Mouse (Mus musculus): ENCODE data around the gene Ndufv1. TPM values are rescaled to one million over a fixed set of nuclear protein-coding genes. Genes with fewer than 3 reads are reported as not detected.

Ndufv1 gene
- polyA plus RNA-seq, 1 experiment: 77.9 TPM

- Histone ChIP-seq H3K27ac (ENCODE audit: insufficient read depth, low read length) (no peak overlapping the region), H3K36me3 (ENCODE audit: control insufficient read depth, insufficient read depth, low read length, poor library complexity, severe bottlenecking) (no peaks in the 10 kb centered on the region), H3K9me3 (replicated peaks; ENCODE audit: control insufficient read depth, insufficient read depth, low read length, poor library complexity, severe bottlenecking) (peaks cover 7% of the 10 kb centered on the region), H3K4me3 (ENCODE audit: low read depth, low read length) (no peak overlapping the region), H3K4me1 (ENCODE audit: control insufficient read depth, insufficient read depth, low read length) (peaks cover 17% of the 10 kb centered on the region), H3K27me3 (ENCODE audit: control insufficient read depth, insufficient read depth, low read length, poor library complexity, severe bottlenecking) (peaks cover 2% of the 10 kb centered on the region; the same call in 1 of the 2 replicates), H3K9ac (ENCODE audit: low read depth, poor library complexity, severe bottlenecking) (no peak overlapping the region)
- TF ChIP-seq POLR2A (IDR thresholded peaks at IDR 0.05; ENCODE audit: insufficient read depth, low read length) (no peak), EP300 (IDR thresholded peaks at IDR 0.05; ENCODE audit: insufficient read depth, low read depth, low read length) (no peak), CTCF (IDR thresholded peaks at IDR 0.05; ENCODE audit: low read depth, low read length) (no peak)
Observed at GRCm38 (mm10) chr19:4057962-4058361, 45.4 kb upstream of the Ndufv1 start.

GRCm38 (mm10) chr19:4057389-4057788, 44.8 kb upstream of the Ndufv1 start:
- H3K4me3 ChIP-seq (ENCODE audit: low read depth, low read length): no peak overlapping the region
- peaks cover 17% of the 10 kb centered on the region for H3K4me1 ChIP-seq (ENCODE audit: control insufficient read depth, insufficient read depth, low read length)
- no peak for TF ChIP-seq POLR2A (IDR thresholded peaks at IDR 0.05; ENCODE audit: insufficient read depth, low read length)
- TF ChIP-seq CTCF (IDR thresholded peaks at IDR 0.05; ENCODE audit: low read depth, low read length): no peak
- TF ChIP-seq EP300 (IDR thresholded peaks at IDR 0.05; ENCODE audit: insufficient read depth, low read depth, low read length): no peak

DNA sequence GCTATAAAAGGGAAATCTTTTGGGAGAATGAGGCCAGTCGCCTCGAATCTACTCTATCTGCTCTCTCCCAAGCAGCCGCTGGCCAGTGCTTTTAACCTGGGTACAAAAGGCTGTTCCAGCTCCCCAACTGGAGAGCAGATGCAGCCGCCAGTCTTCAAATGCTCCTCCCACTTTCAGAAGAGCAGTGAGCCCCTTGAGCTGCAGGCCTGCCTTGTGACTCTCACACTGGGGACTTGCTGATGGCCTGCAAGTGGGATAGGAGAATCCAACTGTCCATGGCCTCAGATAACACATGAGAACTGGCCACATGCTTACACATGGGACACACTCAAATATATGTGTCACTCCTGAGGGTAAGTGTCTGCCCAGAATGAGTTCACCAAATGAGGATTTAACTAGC, 44.1 kb upstream of the Ndufv1 start:
- H3K36me3 ChIP-seq (ENCODE audit: control insufficient read depth, insufficient read depth, low read length, poor library complexity, severe bottlenecking): no peaks in the 10 kb centered on the region
- H3K27ac ChIP-seq (ENCODE audit: insufficient read depth, low read length): no peak overlapping the region
- peaks cover 7% of the 10 kb centered on the region for H3K9me3 ChIP-seq (replicated peaks; ENCODE audit: control insufficient read depth, insufficient read depth, low read length, poor library complexity, severe bottlenecking)
- TF ChIP-seq POLR2A (IDR thresholded peaks at IDR 0.05; ENCODE audit: insufficient read depth, low read length): no peak
- TF ChIP-seq EP300 (IDR thresholded peaks at IDR 0.05; ENCODE audit: insufficient read depth, low read depth, low read length): no peak
- TF ChIP-seq CTCF (IDR thresholded peaks at IDR 0.05; ENCODE audit: low read depth, low read length): no peak
- peaks cover 17% of the 10 kb centered on the region for H3K4me1 ChIP-seq (ENCODE audit: control insufficient read depth, insufficient read depth, low read length)
- H3K9ac ChIP-seq (ENCODE audit: low read depth, poor library complexity, severe bottlenecking): no peak overlapping the region
- peaks cover 2% of the 10 kb centered on the region; the same call in 1 of the 2 replicates for H3K27me3 ChIP-seq (ENCODE audit: control insufficient read depth, insufficient read depth, low read length, poor library complexity, severe bottlenecking)
- H3K4me3 ChIP-seq (ENCODE audit: low read depth, low read length): no peak overlapping the region

More at GRCm38 (mm10) chr19:4057389-4057788, 44.8 kb upstream of the Ndufv1 start:
- H3K27ac ChIP-seq (ENCODE audit: insufficient read depth, low read length): no peak overlapping the region
- H3K27me3 ChIP-seq (ENCODE audit: control insufficient read depth, insufficient read depth, low read length, poor library complexity, severe bottlenecking): peaks cover 2% of the 10 kb centered on the region; the same call in 1 of the 2 replicates
- peaks cover 7% of the 10 kb centered on the region for H3K9me3 ChIP-seq (replicated peaks; ENCODE audit: control insufficient read depth, insufficient read depth, low read length, poor library complexity, severe bottlenecking)
- no peaks in the 10 kb centered on the region for H3K36me3 ChIP-seq (ENCODE audit: control insufficient read depth, insufficient read depth, low read length, poor library complexity, severe bottlenecking)
- H3K9ac ChIP-seq (ENCODE audit: low read depth, poor library complexity, severe bottlenecking): no peak overlapping the region

- H3K9me3 ChIP-seq (replicated peaks; ENCODE audit: control insufficient read depth, insufficient read depth, low read length, poor library complexity, severe bottlenecking): peaks cover 7% of the 10 kb centered on the region
- TF ChIP-seq EP300 (IDR thresholded peaks at IDR 0.05; ENCODE audit: insufficient read depth, low read depth, low read length) (0 out of 2 replicates have a peak, but pooled peaks have one; percentile 23), CTCF (IDR thresholded peaks at IDR 0.05; ENCODE audit: low read depth, low read length) (no peak)
- no peaks in the 10 kb centered on the region for H3K36me3 ChIP-seq (ENCODE audit: control insufficient read depth, insufficient read depth, low read length, poor library complexity, severe bottlenecking)
- no peak overlapping the region for H3K9ac ChIP-seq (ENCODE audit: low read depth, poor library complexity, severe bottlenecking)
- H3K4me1 ChIP-seq (ENCODE audit: control insufficient read depth, insufficient read depth, low read length): peaks cover 17% of the 10 kb centered on the region
- no peak overlapping the region for H3K27ac ChIP-seq (ENCODE audit: insufficient read depth, low read length)
- peaks cover 2% of the 10 kb centered on the region; the same call in 1 of the 2 replicates for H3K27me3 ChIP-seq (ENCODE audit: control insufficient read depth, insufficient read depth, low read length, poor library complexity, severe bottlenecking)
- H3K4me3 ChIP-seq (ENCODE audit: low read depth, low read length): no peak overlapping the region
Observed at GRCm38 (mm10) chr19:4055947-4056693, 43.5 kb upstream of the Ndufv1 start.

- TF ChIP-seq CTCF (IDR thresholded peaks at IDR 0.05; ENCODE audit: low read depth, low read length): no peak
- no peak for TF ChIP-seq EP300 (IDR thresholded peaks at IDR 0.05; ENCODE audit: insufficient read depth, low read depth, low read length)
- no peak for TF ChIP-seq POLR2A (IDR thresholded peaks at IDR 0.05; ENCODE audit: insufficient read depth, low read length)
- H3K4me3 ChIP-seq (ENCODE audit: low read depth, low read length): no peak overlapping the region
- no peak overlapping the region for H3K9ac ChIP-seq (ENCODE audit: low read depth, poor library complexity, severe bottlenecking)
- H3K27me3 ChIP-seq (ENCODE audit: control insufficient read depth, insufficient read depth, low read length, poor library complexity, severe bottlenecking): no peaks in the 10 kb centered on the region
- H3K4me1 ChIP-seq (ENCODE audit: control insufficient read depth, insufficient read depth, low read length): peaks cover 17% of the 10 kb centered on the region
- no peak overlapping the region for H3K27ac ChIP-seq (ENCODE audit: insufficient read depth, low read length)
- no peaks in the 10 kb centered on the region for H3K36me3 ChIP-seq (ENCODE audit: control insufficient read depth, insufficient read depth, low read length, poor library complexity, severe bottlenecking)
- peaks cover under 1% of the 10 kb centered on the region; the same call in 1 of the 2 replicates for H3K9me3 ChIP-seq (replicated peaks; ENCODE audit: control insufficient read depth, insufficient read depth, low read length, poor library complexity, severe bottlenecking)
Observed at GRCm38 (mm10) chr19:4055216-4055946, 42.8 kb upstream of the Ndufv1 start.

- Histone ChIP-seq H3K4me3 (ENCODE audit: low read depth, low read length) (no peak overlapping the region), H3K9me3 (replicated peaks; ENCODE audit: control insufficient read depth, insufficient read depth, low read length, poor library complexity, severe bottlenecking) (no peaks in the 10 kb centered on the region), H3K27me3 (ENCODE audit: control insufficient read depth, insufficient read depth, low read length, poor library complexity, severe bottlenecking) (no peaks in the 10 kb centered on the region), H3K4me1 (ENCODE audit: control insufficient read depth, insufficient read depth, low read length) (peaks cover 17% of the 10 kb centered on the region), H3K9ac (ENCODE audit: low read depth, poor library complexity, severe bottlenecking) (no peak overlapping the region), H3K27ac (ENCODE audit: insufficient read depth, low read length) (no peak overlapping the region), H3K36me3 (ENCODE audit: control insufficient read depth, insufficient read depth, low read length, poor library complexity, severe bottlenecking) (no peaks in the 10 kb centered on the region)
- no peak for TF ChIP-seq POLR2A (IDR thresholded peaks at IDR 0.05; ENCODE audit: insufficient read depth, low read length)
Observed at GRCm38 (mm10) chr19:4054613-4055012, 42.0 kb upstream of the Ndufv1 start.

All from ES-Bruce4 (cell line).